Mouse (Mus musculus): Measurements from ENCODE around the gene Bach2.

Bach2 gene

GRCm38 (mm10) chr4:32482138-32482537 is 243.5 kb downstream of the Bach2 start:
- no peak for DNase-seq (ENCODE audit: low read depth, low spot score)

DNA sequence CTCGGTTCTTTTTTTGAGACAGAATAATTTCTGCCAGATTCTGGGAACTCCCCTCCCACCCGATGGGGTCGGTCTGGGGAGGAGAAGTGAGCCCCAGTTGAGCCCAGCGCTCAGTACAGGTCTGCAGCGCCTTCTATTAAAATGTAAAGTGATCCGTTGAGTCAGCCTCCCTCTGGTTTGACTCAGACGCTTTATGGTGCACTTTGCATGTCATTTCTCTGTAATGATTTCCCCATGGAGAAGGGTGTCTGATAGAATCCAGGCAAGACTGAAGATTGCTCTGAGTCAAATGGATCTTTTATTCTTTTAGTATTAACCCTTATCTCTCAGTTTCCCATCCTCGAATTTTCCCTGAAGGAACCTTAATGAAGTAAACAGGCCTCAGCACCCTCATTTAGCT is 244.3 kb downstream of the Bach2 start:
- DNase-seq (ENCODE audit: low read depth, low spot score), result peak; percentile 45

GRCm38 (mm10) chr4:32485848-32486247 is 247.2 kb downstream of the Bach2 start:
- no peak for DNase-seq (ENCODE audit: low read depth, low spot score)

GRCm38 (mm10) chr4:32486654-32487398 is 248.2 kb downstream of the Bach2 start:
- peak; percentile 59 for DNase-seq (ENCODE audit: low read depth, low spot score)

GRCm38 (mm10) chr4:32489186-32489585 is 250.6 kb downstream of the Bach2 start:
- no peak for DNase-seq (ENCODE audit: low read depth, low spot score)

- no peak for DNase-seq (ENCODE audit: low read depth, low spot score)
Measured at GRCm38 (mm10) chr4:32491176-32491575, 252.6 kb downstream of the Bach2 start.

DNA sequence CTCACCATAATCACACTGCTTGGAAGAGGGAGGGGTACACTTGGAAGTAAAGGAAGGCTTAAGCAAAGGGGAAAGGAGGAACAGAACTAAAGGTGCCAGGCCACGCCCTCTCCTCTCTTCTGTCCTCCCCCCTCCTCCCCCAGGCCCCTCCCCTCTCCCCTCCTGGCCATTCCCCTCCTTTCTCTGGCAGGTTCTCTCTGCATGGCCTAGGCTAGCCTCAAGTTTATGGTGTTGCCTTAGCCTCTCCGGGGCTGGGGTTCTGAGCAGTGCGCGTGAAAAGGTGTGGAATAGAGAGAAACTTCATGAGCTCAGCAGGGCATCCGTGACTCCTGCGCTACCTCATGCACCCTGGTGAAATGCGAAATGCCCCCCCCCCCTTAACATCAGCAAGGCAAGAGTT is 254.2 kb downstream of the Bach2 start:
- DNase-seq (ENCODE audit: low read depth, low spot score), result no peak

DNA sequence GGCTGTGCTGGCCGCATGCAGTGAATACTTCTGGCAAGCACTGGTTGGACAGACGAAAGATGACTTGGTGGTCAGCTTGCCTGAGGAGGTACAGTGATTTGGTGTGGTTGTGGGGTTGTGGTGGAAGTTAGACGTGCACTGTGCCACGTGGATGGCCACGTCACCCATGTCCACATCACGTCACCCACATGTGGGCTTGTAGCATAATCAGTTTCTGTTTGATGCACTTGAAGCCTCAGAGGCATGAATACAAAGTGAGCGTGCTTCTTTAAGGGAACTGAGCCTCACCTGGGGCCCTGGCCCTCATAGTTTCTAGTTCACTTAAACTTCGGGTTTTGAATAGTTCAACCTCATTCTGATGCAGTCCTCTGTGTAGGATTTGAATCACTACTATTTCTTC is 263.2 kb downstream of the Bach2 start:
- no peak for DNase-seq (ENCODE audit: low read depth, low spot score)

DNA sequence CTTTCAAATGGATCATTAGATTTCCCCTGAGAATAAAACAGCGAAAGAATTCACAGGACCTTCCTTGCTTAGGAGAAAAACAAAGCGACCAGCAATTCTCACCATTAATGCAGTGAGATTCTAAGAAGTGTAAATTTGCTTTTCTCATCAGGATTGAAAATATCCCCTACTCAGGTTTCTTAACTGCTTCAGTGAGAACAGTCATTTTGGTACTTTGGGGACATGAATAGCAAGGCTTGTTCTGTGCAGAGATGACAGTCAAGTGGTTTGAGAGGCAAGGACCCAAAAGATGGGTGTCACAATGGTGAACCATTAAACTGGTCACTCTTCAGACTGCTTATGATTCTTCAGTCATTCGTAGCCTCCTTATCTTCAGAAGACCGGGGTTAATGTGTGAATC is 263.6 kb downstream of the Bach2 start:
- no peak for DNase-seq (ENCODE audit: low read depth, low spot score)

DNA sequence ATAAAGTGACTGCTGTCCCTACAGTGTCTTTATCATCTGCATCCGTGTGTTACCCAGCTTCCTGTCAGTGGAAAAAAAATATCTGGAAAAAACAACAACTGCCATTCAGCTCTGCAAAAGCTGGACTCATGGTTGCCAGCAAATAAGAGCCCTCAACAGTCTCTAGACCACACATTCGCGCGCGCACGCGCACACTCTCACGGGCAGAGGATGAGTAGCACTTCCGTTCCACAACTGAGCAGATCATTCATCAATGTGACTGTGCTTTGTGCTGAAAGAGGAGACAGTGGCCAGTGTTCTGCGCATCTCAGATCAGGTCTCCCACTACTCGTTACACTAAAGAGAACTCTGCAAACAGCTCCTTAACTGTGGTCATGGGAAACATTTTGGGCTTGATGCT is 265.6 kb downstream of the Bach2 start:
- DNase-seq (ENCODE audit: low read depth, low spot score), result peak; percentile 71

- no peak for DNase-seq (ENCODE audit: low read depth, low spot score)
Measured at GRCm38 (mm10) chr4:32506306-32506808, 267.8 kb downstream of the Bach2 start.

- peak; percentile 50 for DNase-seq (ENCODE audit: low read depth, low spot score)
Measured at GRCm38 (mm10) chr4:32507041-32507440, 268.4 kb downstream of the Bach2 start.

- peak; percentile 45 for DNase-seq (ENCODE audit: low read depth, low spot score)
Measured at GRCm38 (mm10) chr4:32508572-32508971, 270.0 kb downstream of the Bach2 start.

- peak; percentile 67 for DNase-seq (ENCODE audit: low read depth, low spot score)
Measured at GRCm38 (mm10) chr4:32508996-32509395, 270.4 kb downstream of the Bach2 start.

GRCm38 (mm10) chr4:32509832-32510612 is 271.4 kb downstream of the Bach2 start:
- DNase-seq (ENCODE audit: low read depth, low spot score), result peak; percentile 89

GRCm38 (mm10) chr4:32510940-32511339 is 272.3 kb downstream of the Bach2 start:
- DNase-seq (ENCODE audit: low read depth, low spot score), result no peak

- no peak for DNase-seq (ENCODE audit: low read depth, low spot score)
Measured at GRCm38 (mm10) chr4:32516126-32516525, 277.5 kb downstream of the Bach2 start.

- no peak for DNase-seq (ENCODE audit: low read depth, low spot score)
Measured at GRCm38 (mm10) chr4:32518842-32519578, 280.4 kb downstream of the Bach2 start.

DNA sequence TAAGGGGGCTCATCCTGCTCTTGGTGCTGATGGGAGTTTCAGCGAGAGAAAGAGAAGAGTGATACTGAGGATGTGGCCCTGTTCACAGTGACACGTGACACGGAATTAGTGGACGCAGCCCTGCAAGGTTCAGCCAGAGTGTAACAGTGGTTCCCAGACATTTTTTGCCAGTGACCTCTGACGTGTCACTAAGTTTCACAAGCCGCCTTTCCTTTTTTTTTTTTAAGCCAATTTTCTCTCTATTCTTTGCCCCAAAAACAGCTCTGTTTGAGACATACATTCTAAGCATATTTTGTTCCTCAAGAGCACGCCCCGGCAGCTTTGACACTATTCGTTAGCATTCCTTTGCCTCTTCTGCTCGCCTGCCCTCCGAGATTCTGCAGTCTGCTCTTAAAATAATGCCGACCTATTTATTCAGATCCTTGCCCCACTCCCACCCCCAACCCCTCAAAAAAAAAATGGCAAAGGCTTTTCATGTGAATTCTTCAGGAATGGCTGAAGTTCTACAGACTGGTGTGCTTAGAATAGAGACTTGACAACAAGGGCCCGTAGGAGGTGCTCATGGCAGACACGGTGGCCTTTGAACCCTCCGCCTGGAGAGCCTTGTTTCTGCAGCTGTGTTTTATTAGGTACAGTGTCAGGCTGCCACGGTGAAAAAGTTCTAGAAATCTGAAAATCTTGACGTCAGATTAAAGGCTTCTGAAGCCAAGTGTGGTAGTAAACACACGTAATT is 282.2 kb downstream of the Bach2 start:
- DNase-seq (ENCODE audit: low read depth, low spot score), result no peak

GRCm38 (mm10) chr4:32521361-32521740 is 282.7 kb downstream of the Bach2 start:
- DNase-seq (ENCODE audit: low read depth, low spot score), result no peak

- no peak for DNase-seq (ENCODE audit: low read depth, low spot score)
Measured at GRCm38 (mm10) chr4:32522013-32522412, 283.4 kb downstream of the Bach2 start.

Measured in brain, adult 2 months (tissue).